Mouse (Mus musculus): ENCODE data around the gene Slc9a8.

DNA sequence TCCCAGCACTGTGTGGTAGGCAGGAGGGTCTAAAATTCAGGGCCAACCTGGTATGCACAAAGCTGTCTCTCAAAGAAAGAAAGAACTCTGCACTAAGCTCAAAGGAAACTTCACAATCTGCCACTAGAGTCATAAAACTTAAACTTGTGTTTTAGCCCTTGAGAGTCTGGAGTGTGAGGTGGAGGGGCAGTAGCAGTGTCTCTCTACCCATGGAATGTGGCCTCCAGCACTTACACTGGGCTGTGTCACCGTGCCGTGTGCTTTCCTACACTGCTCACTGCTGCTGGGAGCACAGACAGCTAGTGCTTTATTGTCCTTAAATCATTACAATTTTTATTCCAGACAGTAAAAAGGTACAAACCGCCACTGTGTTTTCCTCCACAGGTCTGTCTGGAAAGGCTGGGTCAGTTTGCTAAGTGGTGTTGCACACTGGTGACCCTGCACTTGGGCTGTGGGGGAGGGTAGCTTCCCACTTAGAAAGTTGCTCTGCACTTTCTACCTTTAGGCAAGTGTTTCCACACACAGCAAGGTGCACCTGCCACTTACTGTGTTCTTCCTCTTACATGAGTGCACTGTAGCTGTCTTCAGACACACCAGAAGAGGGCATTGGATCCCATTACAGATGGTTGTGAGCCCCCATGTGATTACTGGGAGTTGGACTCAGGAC lies 86.3 kb downstream of the Slc9a8 start:
- TF ChIP-seq CTCF (IDR thresholded peaks at IDR 0.05; ENCODE audit: control insufficient read depth, insufficient read depth, insufficient read length) (no peak), MYOG (IDR thresholded peaks at IDR 0.05; ENCODE audit: control insufficient read depth, extremely low read depth, insufficient read length) (no peak)
